Mouse (Mus musculus): ENCODE measurements around the gene Ank2.

Ank2 gene

GRCm38 (mm10) chr3:127292864-127293478 lies 206.2 kb downstream of the Ank2 start:
- WGBS = 81% methylated on average over 10 of the region's 10 CpGs

- 87% methylated on average over 5 of the region's 5 CpGs for WGBS
Observed at GRCm38 (mm10) chr3:127282277-127282676, 216.9 kb downstream of the Ank2 start.

- WGBS = 90% methylated on average over 3 of the region's 3 CpGs
Observed at GRCm38 (mm10) chr3:127281390-127281789, 217.8 kb downstream of the Ank2 start.

- WGBS = 85% methylated on average over 6 of the region's 6 CpGs
Observed at GRCm38 (mm10) chr3:127275953-127276352, 223.2 kb downstream of the Ank2 start.

GRCm38 (mm10) chr3:127272801-127273200 lies 226.3 kb downstream of the Ank2 start:
- WGBS = 77% methylated on average over 12 of the region's 12 CpGs

GRCm38 (mm10) chr3:127269616-127270015 lies 229.5 kb downstream of the Ank2 start:
- 78% methylated on average over 14 of the region's 14 CpGs for WGBS

- WGBS = 28% methylated on average over 6 of the region's 6 CpGs
Observed at GRCm38 (mm10) chr3:127267846-127268245, 231.3 kb downstream of the Ank2 start.

- 49% methylated on average over 5 of the region's 5 CpGs for whole genome bisulfite sequencing
Observed at GRCm38 (mm10) chr3:127265732-127266131, 233.4 kb downstream of the Ank2 start.

GRCm38 (mm10) chr3:127265182-127265581 lies 234.0 kb downstream of the Ank2 start:
- WGBS = 44% methylated on average over 3 of the region's 3 CpGs

GRCm38 (mm10) chr3:127260786-127261166 lies 238.4 kb downstream of the Ank2 start:
- WGBS = 58% methylated on average over 7 of the region's 7 CpGs

- whole genome bisulfite sequencing = 59% methylated on average over 15 of the region's 15 CpGs
Observed at GRCm38 (mm10) chr3:127260007-127260785, 239.0 kb downstream of the Ank2 start.

- 26% methylated on average over 15 of the region's 15 CpGs for WGBS
Observed at GRCm38 (mm10) chr3:127258466-127259075, 240.6 kb downstream of the Ank2 start.

- whole genome bisulfite sequencing = under 1% methylated on average over 18 of the region's 18 CpGs
Observed at GRCm38 (mm10) chr3:127257969-127258368, 241.2 kb downstream of the Ank2 start.

GRCm38 (mm10) chr3:127257279-127257925 lies 241.7 kb downstream of the Ank2 start:
- WGBS = 2% methylated on average over 13 of the region's 13 CpGs

- 62% methylated on average over 2 of the region's 2 CpGs for WGBS
Observed at GRCm38 (mm10) chr3:127256681-127257080, 242.5 kb downstream of the Ank2 start.

GRCm38 (mm10) chr3:127250930-127251329 lies 248.2 kb downstream of the Ank2 start:
- 49% methylated on average over 5 of the region's 5 CpGs for WGBS

- 67% methylated on average over 11 of the region's 11 CpGs for WGBS
Observed at GRCm38 (mm10) chr3:127246989-127247708, 252.0 kb downstream of the Ank2 start.

- 64% methylated on average over 10 of the region's 10 CpGs for WGBS
Observed at GRCm38 (mm10) chr3:127243928-127244642, 255.1 kb downstream of the Ank2 start.

GRCm38 (mm10) chr3:127242234-127242810 lies 256.8 kb downstream of the Ank2 start:
- 91% methylated on average over 11 of the region's 11 CpGs for WGBS

- WGBS = 72% methylated on average over 5 of the region's 5 CpGs
Observed at GRCm38 (mm10) chr3:127235271-127235670, 263.9 kb downstream of the Ank2 start.

Measured in cerebral cortex, adult 2 months (tissue).